Mouse (Mus musculus) limb, embryonic 13.5 days (tissue): ENCODE data around the gene Ckap4. TPM values are rescaled to one million over a fixed set of nuclear protein-coding genes. Genes with fewer than 3 reads are reported as not detected.
A peak's percentile ranks its signal among the peaks of the same experiment; 100 is the strongest.
"Not testable (repeated sequence)": the region's sequence is repeated elsewhere in the genome, so short reads cannot be mapped to it uniquely, and the experiment has no call there.

ENCODE experiments used
- ATAC-seq: fragments of 200-750 bp; cut with Nextera tagmentation; 2 replicates; pipeline ENCODE4 v1.8.0; 2017; ENCODE audit warnings: low read depth, moderate number of reproducible peaks, moderate TSS enrichment; ENCODE audit not compliant: low FRiP score
- H3K27ac ChIP-seq: fragments of 300-500 bp; sonication (generic); 2 replicates; pipeline ENCODE4 v1.5.1; 2015; ENCODE audit warnings: inconsistent platforms, mild to moderate bottlenecking, moderate library complexity
- H3K27me3 ChIP-seq: fragments of 300-500 bp; sonication (generic); 2 replicates; pipeline ENCODE4 v1.6.1; 2015; ENCODE audit warnings: mild to moderate bottlenecking, inconsistent platforms
- H3K36me3 ChIP-seq: fragments of 300-500 bp; sonication (generic); 2 replicates; pipeline ENCODE4 v1.6.1; 2015; ENCODE audit warnings: inconsistent platforms, mild to moderate bottlenecking, moderate library complexity
- H3K4me1 ChIP-seq: fragments of 300-500 bp; sonication (generic); 2 replicates; pipeline ENCODE4 v1.6.1; 2015; ENCODE audit warnings: inconsistent platforms
- H3K4me2 ChIP-seq: fragments of 300-500 bp; sonication (generic); replicated peaks from 2 replicates; pipeline ENCODE4 v1.6.1; 2015; ENCODE audit warnings: inconsistent platforms, mild to moderate bottlenecking, moderate library complexity
- H3K4me3 ChIP-seq: fragments of 300-500 bp; sonication (generic); 2 replicates; pipeline ENCODE4 v1.5.1; 2015; ENCODE audit warnings: moderate library complexity, mild to moderate bottlenecking, inconsistent platforms
- H3K9ac ChIP-seq: fragments of 300-500 bp; sonication (generic); 2 replicates; pipeline ENCODE4 v1.6.1; 2015; ENCODE audit warnings: mild to moderate bottlenecking, inconsistent platforms
- H3K9me3 ChIP-seq: fragments of 300-500 bp; sonication (generic); 2 replicates; pipeline ENCODE4 v1.6.1; 2016; ENCODE audit warnings: inconsistent platforms
- WGBS: fragments of 180-500 bp; shearing (Covaris S2); methylation state at CpG from one replicate; pipeline ENCODE4 v1.1.7; 2015; 5-methylcytosine and 5-hydroxymethylcytosine counted together
- polyA plus RNA-seq: library from polyadenylated mRNA; unstranded; fragments of >200 nt; fragmentation: Nextera tagmentation; extraction: Ambion mirVana; gene quantifications from 2 replicates; pipeline ENCODE4 v1.2.1, GENCODE M21; 2015

Ckap4 gene
- polyA plus RNA-seq, 1 experiment from 2014 or later = 120 TPM

DNA sequence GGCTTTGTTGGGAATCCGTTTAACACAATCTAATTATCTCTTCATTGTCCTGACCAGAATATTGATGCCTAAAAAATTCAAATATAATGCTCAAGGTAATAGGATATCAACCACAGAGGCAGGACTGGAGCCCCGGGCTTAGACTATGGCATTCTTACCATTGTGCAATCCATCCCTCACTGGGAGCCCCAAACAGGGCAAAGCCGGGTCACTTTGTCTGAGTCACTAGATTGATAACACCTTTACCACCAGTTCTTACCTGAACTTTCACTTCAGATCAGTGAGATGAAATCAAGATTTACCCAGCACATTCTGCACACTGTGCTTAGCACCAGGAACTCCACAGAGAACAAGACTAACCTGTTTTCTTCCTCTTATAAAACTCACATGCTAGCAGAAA is 50.3 kb downstream of the Ckap4 start:
- WGBS = 82% methylated on average over 3 of the region's 3 CpGs
- no peaks in the 10 kb centered on the region for H3K27me3 ChIP-seq
- H3K9me3 ChIP-seq = no peaks in the 10 kb centered on the region; the same call in 1 of the 2 replicates

DNA sequence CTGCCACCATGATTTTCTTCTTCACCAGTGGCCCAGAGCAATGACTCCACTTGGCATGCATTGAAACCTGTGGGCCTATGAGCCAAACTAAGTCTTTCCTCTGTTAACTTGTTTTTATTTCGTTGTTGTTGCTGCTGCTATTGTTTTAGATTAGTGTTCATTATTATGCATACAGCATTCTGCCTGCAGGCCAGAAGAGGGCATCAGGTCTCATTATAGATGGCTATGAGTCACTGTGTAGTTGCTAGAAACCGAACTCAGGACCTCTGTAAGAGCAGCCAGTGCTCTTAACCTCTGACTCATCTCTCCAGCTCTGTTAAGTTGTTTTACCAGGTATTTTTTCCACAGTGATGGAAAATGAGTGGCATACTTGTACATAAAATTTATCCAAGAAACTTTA is 50.8 kb downstream of the Ckap4 start:
- Histone ChIP-seq H3K4me2 (no peak overlapping the region), H3K9me3 (no peaks in the 10 kb centered on the region; the same call in 1 of the 2 replicates), H3K27me3 (no peaks in the 10 kb centered on the region), H3K36me3 (no peaks in the 10 kb centered on the region), H3K9ac (no peak overlapping the region), H3K27ac (no peak overlapping the region), H3K4me3 (no peak overlapping the region), H3K4me1 (peaks cover 20% of the 10 kb centered on the region)
- 83% methylated on average over 2 of the region's 2 CpGs for whole genome bisulfite sequencing
- no peak for ATAC-seq

More for the DNA sequence above, 50.3 kb downstream of the Ckap4 start:
- Histone ChIP-seq H3K27ac (no peak overlapping the region), H3K4me2 (no peak overlapping the region), H3K4me1 (peaks cover 20% of the 10 kb centered on the region), H3K4me3 (no peak overlapping the region), H3K36me3 (no peaks in the 10 kb centered on the region), H3K9ac (no peak overlapping the region)
- no peak for ATAC-seq

DNA sequence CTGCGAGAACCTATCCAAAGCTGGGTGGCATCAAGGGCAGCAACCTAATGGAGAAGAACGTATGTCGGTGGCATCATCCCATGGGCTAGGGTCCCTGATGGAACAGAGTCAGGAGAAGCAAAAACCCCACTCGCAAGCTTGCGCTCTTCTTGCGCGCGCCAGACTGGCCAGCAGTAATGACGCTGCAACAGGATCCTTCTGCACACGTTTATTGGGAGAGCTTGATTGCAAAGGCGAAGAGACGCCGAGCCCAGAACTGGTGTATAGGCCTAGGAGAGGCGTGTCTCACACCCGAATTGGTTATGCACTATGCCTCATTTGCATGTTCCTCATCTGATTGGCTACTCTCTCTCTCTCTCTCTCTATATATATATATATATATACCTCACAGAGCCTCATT is 51.4 kb downstream of the Ckap4 start:
- ATAC-seq, H3K4me2 ChIP-seq, H3K9me3 ChIP-seq, H3K4me3 ChIP-seq, H3K36me3 ChIP-seq, H3K9ac ChIP-seq, H3K27ac ChIP-seq, H3K27me3 ChIP-seq: not testable (repeated sequence)
- 87% methylated on average over 15 of the region's 15 CpGs for WGBS
- peaks cover 25% of the 10 kb centered on the region for H3K4me1 ChIP-seq

DNA sequence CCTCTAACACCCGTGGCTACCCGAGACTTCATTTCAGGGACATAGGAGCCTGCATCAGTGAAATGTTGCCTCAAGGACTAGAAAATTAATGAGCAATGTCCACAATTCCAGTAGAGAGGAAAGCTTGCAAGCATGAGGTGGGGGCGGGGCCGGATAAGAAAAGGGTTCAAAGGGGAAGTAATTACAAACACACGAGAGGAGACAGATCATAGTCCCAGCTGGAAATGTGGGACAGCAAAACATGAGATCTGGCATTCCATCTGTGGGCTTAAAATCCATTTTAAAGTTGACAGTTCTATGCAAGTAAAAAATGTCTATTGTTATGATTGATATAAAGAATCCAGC is 52.6 kb downstream of the Ckap4 start:
- Histone ChIP-seq H3K4me1 (peaks cover 26% of the 10 kb centered on the region), H3K9me3 (no peaks in the 10 kb centered on the region; the same call in 1 of the 2 replicates), H3K4me3 (no peak overlapping the region), H3K27ac (no peak overlapping the region), H3K27me3 (no peaks in the 10 kb centered on the region), H3K9ac (no peak overlapping the region), H3K36me3 (no peaks in the 10 kb centered on the region), H3K4me2 (no peak overlapping the region)
- WGBS = 43% methylated on average over 5 of the region's 5 CpGs
- no peak for ATAC-seq

DNA sequence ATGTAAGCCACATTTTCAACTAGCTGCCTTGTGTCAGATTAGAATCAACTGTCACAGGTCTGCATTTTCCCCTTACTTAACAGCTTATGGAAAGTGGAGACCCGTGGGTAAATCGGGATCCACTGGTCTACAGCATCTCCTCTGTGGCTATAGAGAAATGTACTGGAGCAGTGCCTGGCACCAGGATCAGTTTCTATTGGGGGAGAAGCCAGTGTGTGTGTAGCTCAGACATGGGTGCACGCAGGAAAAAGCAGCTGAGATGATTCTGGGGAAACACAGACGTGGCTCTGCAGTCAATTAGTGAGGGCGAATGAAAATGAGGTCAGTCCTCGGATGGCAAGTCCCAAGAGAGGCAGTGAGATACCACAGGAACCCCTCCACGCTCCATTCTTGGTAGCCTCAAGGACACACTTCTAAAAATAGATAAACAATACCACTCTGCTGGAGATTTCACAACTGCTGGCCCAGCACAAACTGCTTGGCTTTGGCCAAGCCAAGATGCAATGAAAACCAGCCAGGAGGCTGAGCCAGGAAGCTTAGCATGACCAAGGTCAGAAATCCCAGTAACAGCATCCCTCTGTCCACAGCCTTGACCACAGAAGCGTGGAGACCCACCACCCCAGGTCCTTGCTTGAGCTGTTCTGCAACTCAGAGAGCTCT is 53.1 kb downstream of the Ckap4 start:
- 56% methylated on average over 8 of the region's 8 CpGs for WGBS
- Histone ChIP-seq H3K36me3 (no peaks in the 10 kb centered on the region), H3K27me3 (no peaks in the 10 kb centered on the region), H3K4me2 (no peak overlapping the region), H3K4me1 (peaks cover 26% of the 10 kb centered on the region), H3K27ac (no peak overlapping the region), H3K9ac (no peak overlapping the region), H3K4me3 (no peak overlapping the region), H3K9me3 (no peaks in the 10 kb centered on the region; the same call in 1 of the 2 replicates)
- no peak for ATAC-seq

DNA sequence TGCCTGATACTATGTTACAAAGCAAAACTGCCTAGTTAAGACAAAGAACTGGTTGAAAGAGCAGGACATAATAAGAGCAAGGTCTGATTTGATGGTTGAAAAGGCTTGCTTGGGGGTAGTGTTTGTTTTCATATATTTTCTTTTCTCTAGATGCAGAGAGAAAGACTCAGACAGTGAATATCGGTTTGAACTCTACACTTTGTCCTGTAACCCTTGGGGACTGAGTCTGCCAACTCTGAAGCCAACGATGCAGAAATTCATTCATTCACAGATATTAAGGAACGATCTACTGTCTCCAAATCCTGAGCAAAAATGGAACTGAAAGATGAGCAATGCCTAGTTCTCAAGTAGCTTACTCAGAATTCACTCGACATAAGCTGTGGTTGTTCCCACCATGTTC is 53.7 kb downstream of the Ckap4 start:
- Histone ChIP-seq H3K9ac (no peak overlapping the region), H3K4me1 (peaks cover 26% of the 10 kb centered on the region), H3K27me3 (no peaks in the 10 kb centered on the region), H3K27ac (no peak overlapping the region), H3K4me3 (no peak overlapping the region), H3K9me3 (no peaks in the 10 kb centered on the region), H3K4me2 (no peak overlapping the region), H3K36me3 (no peaks in the 10 kb centered on the region)
- WGBS = 86% methylated on average over 4 of the region's 4 CpGs
- no peak for ATAC-seq

DNA sequence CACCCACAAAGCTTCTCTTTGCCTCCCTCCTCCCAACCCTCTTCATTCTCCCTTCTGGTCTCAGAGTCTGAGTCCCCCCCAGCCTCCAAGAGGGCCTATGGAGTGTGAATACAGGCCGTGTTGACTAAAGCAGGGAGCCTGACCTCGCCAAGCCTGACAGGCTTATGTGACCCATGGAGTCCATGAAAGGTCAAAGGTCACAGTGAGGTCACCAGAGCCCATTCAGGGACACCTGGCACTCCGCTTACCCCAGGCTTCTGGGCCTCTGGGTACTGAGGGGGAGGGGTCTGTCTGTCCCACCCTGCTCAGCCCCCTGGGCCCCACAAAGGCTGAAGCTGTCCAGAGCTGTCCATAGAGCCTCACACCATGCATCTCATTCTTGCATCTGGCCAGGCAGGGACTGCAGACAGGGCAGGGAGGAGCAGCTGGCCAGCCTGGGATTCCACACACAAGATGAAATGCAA is 56.2 kb downstream of the Ckap4 start:
- Histone ChIP-seq H3K4me1 (peaks cover 17% of the 10 kb centered on the region; the same call in 1 of the 2 replicates), H3K27me3 (no peaks in the 10 kb centered on the region), H3K4me3 (no peak overlapping the region), H3K4me2 (no peak overlapping the region), H3K9ac (no peak overlapping the region), H3K27ac (no peak overlapping the region), H3K9me3 (no peaks in the 10 kb centered on the region), H3K36me3 (no peaks in the 10 kb centered on the region)
- WGBS = 20% methylated on average over 3 of the region's 3 CpGs
- peak; percentile 48; the same call in 1 of the 2 replicates for ATAC-seq

DNA sequence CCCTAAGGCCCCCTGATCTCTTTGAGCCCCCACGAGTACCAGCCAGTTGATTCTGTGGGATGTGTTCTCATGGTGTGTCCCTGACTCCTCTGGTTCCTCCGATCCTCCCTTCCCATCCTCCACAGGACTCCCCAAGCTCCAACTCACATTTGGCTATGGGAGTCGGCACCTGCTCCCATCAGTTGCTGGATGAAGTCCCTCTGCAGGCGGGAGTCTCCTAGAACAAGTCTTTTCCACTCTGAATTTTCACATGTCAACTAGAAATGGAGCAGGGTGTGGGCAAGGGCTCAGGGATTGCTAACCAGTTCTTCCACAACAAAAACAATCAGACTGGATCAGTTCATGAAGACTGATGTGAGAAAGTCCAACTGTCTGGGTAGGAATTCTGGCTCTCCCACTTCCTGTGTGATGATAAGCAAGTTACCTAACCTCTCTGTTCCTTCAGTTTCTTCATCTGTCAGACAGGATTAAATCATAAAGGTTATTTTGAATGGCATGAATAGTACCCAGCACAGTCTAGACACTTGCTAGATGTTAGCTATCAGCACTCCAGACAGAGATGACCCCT is 56.7 kb downstream of the Ckap4 start:
- H3K9me3 ChIP-seq = no peaks in the 10 kb centered on the region
- no peak overlapping the region for H3K4me2 ChIP-seq
- ATAC-seq = no peak
- no peak overlapping the region for H3K27ac ChIP-seq
- H3K27me3 ChIP-seq = no peaks in the 10 kb centered on the region
- WGBS = 76% methylated on average over 4 of the region's 4 CpGs
- H3K4me3 ChIP-seq = no peak overlapping the region
- H3K9ac ChIP-seq = no peak overlapping the region
- H3K4me1 ChIP-seq = peaks cover 17% of the 10 kb centered on the region; the same call in 1 of the 2 replicates
- H3K36me3 ChIP-seq = no peaks in the 10 kb centered on the region

Other genes with a start within 250 kb of the Ckap4 start
- 3.9 and 4.0 TPM in 2 replicates for gene Nuak1, start 93.5 kb downstream of the Ckap4 start, polyA plus RNA-seq
- 21.6 and 23.0 TPM in 2 replicates for gene Tcp11l2, start 42.6 kb upstream of the Ckap4 start, polyA plus RNA-seq
- 15.4 and 16.0 TPM in 2 replicates for gene Polr3b, start 88.2 kb upstream of the Ckap4 start, polyA plus RNA-seq
- 0.52 and 0.55 TPM in 2 replicates for gene Rfx4, start 222.0 kb upstream of the Ckap4 start, polyA plus RNA-seq